Mouse (Mus musculus) heart, postnatal 0 days (tissue): ENCODE measurements around the gene Kcnq1. TPM values are rescaled to one million over a fixed set of nuclear protein-coding genes. Genes with fewer than 3 reads are reported as not detected.

Experiments used
- ATAC-seq: fragments of 200-750 bp; cut with Nextera tagmentation; 2 replicates; pipeline ENCODE4 v1.8.0; 2017; ENCODE audit warnings: low read depth, moderate number of reproducible peaks, moderate library complexity; ENCODE audit not compliant: insufficient read depth
- DNase-seq: peaks from one replicate; pipeline ENCODE4 v3.0.0-alpha.2; 2016; ENCODE audit warnings: low spot score
- H3K27ac ChIP-seq: fragments of 300-500 bp; sonication (generic); 2 replicates; pipeline ENCODE4 v1.5.1; 2014; ENCODE audit warnings: low read depth, mild to moderate bottlenecking
- H3K27me3 ChIP-seq: fragments of 300-500 bp; sonication (generic); 2 replicates; pipeline ENCODE4 v1.6.1; 2014; ENCODE audit warnings: low read length, mixed read lengths; ENCODE audit not compliant: control insufficient read depth, insufficient read depth
- H3K36me3 ChIP-seq: fragments of 300-500 bp; sonication (generic); replicated peaks from 2 replicates; pipeline ENCODE4 v1.6.1; 2014; ENCODE audit warnings: low read length, mixed read lengths; ENCODE audit not compliant: control insufficient read depth, insufficient read depth
- H3K4me1 ChIP-seq: fragments of 300-500 bp; sonication (generic); 2 replicates; pipeline ENCODE4 v1.6.1; 2014; ENCODE audit warnings: antibody characterized with exemption; ENCODE audit not compliant: control insufficient read depth, insufficient read depth
- H3K4me2 ChIP-seq: fragments of 300-500 bp; sonication (generic); 2 replicates; pipeline ENCODE4 v1.6.1; 2014; ENCODE audit warnings: low read depth, mild to moderate bottlenecking, low read length, moderate library complexity
- H3K4me3 ChIP-seq: fragments of 300-500 bp; sonication (generic); 2 replicates; pipeline ENCODE4 v1.5.1; 2014; ENCODE audit warnings: low read depth, low read length
- H3K9ac ChIP-seq: fragments of 300-500 bp; sonication (generic); replicated peaks from 2 replicates; pipeline ENCODE4 v1.6.1; 2014; ENCODE audit warnings: low read depth, low read length, mixed read lengths
- H3K9me3 ChIP-seq: fragments of 300-500 bp; sonication (generic); replicated peaks from 2 replicates; pipeline ENCODE4 v1.6.1; 2016; ENCODE audit warnings: low read length; ENCODE audit not compliant: control insufficient read depth
- CTCF ChIP-seq: IDR thresholded peaks from 2 replicates; pipeline ENCODE4 v1.5.1; 2016; ENCODE audit warnings: antibody characterized with exemption, control low read depth, low read depth
- EP300 ChIP-seq: IDR thresholded peaks from 2 replicates; pipeline ENCODE4 v1.6.1; 2016; ENCODE audit warnings: antibody characterized with exemption, low read depth
- WGBS: fragments of 180-500 bp; shearing (Covaris S2); extraction: QIAGEN DNeasy Blood & Tissue Kit; methylation state at CpG from one replicate; pipeline ENCODE4 v1.1.7; 2014; 5-methylcytosine and 5-hydroxymethylcytosine counted together
- polyA plus RNA-seq: library from polyadenylated mRNA; unstranded; fragments of >200 nt; fragmentation: Nextera tagmentation; extraction: Ambion mirVana; gene quantifications from 2 replicates; pipeline ENCODE4 v1.2.1, GENCODE M21; 2015
- total RNA-seq: library from RNA; depleted of rRNA; stranded (reverse); fragments of >200 nt; gene quantifications from 2 replicates; pipeline ENCODE4 v1.2.3, GENCODE M21; 2014; ENCODE audit warnings: low replicate concordance

Kcnq1 gene
- total and polyA plus RNA-seq, 2 experiments from 2014 or later: 37.2 to 75.9 TPM

GRCm38 (mm10) chr7:143152350-143152749 is 46.2 kb downstream of the Kcnq1 start:
- peaks cover 14% of the 10 kb centered on the region for H3K4me1 ChIP-seq
- WGBS: 47% methylated on average over 3 of the region's 3 CpGs
- DNase-seq (no peak), ATAC-seq (no peak)
- no peak overlapping the region for H3K27ac ChIP-seq
- H3K36me3 ChIP-seq: no peaks in the 10 kb centered on the region
- no peaks in the 10 kb centered on the region for H3K9me3 ChIP-seq
- no peak overlapping the region for H3K4me2 ChIP-seq
- no peak overlapping the region for H3K9ac ChIP-seq
- H3K27me3 ChIP-seq: no peaks in the 10 kb centered on the region
- TF ChIP-seq CTCF: peak; percentile 72
- TF ChIP-seq EP300: no peak
- no peak overlapping the region for H3K4me3 ChIP-seq

GRCm38 (mm10) chr7:143153915-143154373 is 47.8 kb downstream of the Kcnq1 start:
- TF ChIP-seq CTCF: peak; percentile 82
- no peak for TF ChIP-seq EP300
- 2% methylated on average over 18 of the region's 18 CpGs for WGBS
- DNase-seq: peak; percentile 67
- Histone ChIP-seq H3K27ac (peak overlapping the region; percentile 36; the same call in 1 of the 2 replicates), H3K4me1 (peaks cover 21% of the 10 kb centered on the region), H3K4me2 (peak overlapping the region; percentile 62), H3K9me3 (no peaks in the 10 kb centered on the region), H3K9ac (no peak overlapping the region; the same call in 1 of the 2 replicates), H3K27me3 (no peaks in the 10 kb centered on the region), H3K36me3 (no peaks in the 10 kb centered on the region), H3K4me3 (peak overlapping the region; percentile 25)
- peak; percentile 79 for ATAC-seq

GRCm38 (mm10) chr7:143154458-143154871 is 48.3 kb downstream of the Kcnq1 start:
- Histone ChIP-seq H3K4me2 (peak overlapping the region; percentile 62), H3K27me3 (no peaks in the 10 kb centered on the region), H3K4me3 (no peak overlapping the region), H3K36me3 (no peaks in the 10 kb centered on the region), H3K9me3 (no peaks in the 10 kb centered on the region), H3K4me1 (peaks cover 26% of the 10 kb centered on the region), H3K27ac (peak overlapping the region; percentile 36), H3K9ac (no peak overlapping the region; the same call in 1 of the 2 replicates)
- peak; percentile 36 for DNase-seq
- WGBS: 17% methylated on average over 19 of the region's 19 CpGs
- no peak for TF ChIP-seq CTCF
- no peak for TF ChIP-seq EP300
- ATAC-seq: peak; percentile 75

- 30% methylated on average over 5 of the region's 5 CpGs for WGBS
- H3K27ac ChIP-seq: no peak overlapping the region
- H3K9ac ChIP-seq: no peak overlapping the region
- ATAC-seq: no peak
- no peak overlapping the region for H3K4me3 ChIP-seq
- no peaks in the 10 kb centered on the region for H3K36me3 ChIP-seq
- H3K4me1 ChIP-seq: peaks cover 34% of the 10 kb centered on the region
- H3K4me2 ChIP-seq: no peak overlapping the region
- no peaks in the 10 kb centered on the region for H3K27me3 ChIP-seq
- H3K9me3 ChIP-seq: no peaks in the 10 kb centered on the region
- no peak for TF ChIP-seq CTCF
- DNase-seq: no peak
These were observed 49.1 kb downstream of the Kcnq1 start for GRCm38 (mm10) chr7:143155257-143155656.

- Histone ChIP-seq H3K9ac (no peak overlapping the region), H3K27ac (no peak overlapping the region), H3K27me3 (no peaks in the 10 kb centered on the region), H3K4me1 (peaks cover 34% of the 10 kb centered on the region), H3K9me3 (no peaks in the 10 kb centered on the region), H3K4me3 (no peak overlapping the region), H3K36me3 (no peaks in the 10 kb centered on the region), H3K4me2 (no peak overlapping the region)
- no peak for ATAC-seq
- DNase-seq: no peak
- no peak for TF ChIP-seq CTCF
- TF ChIP-seq EP300: no peak
- WGBS: 78% methylated on average over 13 of the region's 14 CpGs
These were observed 52.7 kb downstream of the Kcnq1 start for GRCm38 (mm10) chr7:143158690-143159425.
